ENCODE assay signal across 8 mouse cellular contexts in the genomic region with DNA sequence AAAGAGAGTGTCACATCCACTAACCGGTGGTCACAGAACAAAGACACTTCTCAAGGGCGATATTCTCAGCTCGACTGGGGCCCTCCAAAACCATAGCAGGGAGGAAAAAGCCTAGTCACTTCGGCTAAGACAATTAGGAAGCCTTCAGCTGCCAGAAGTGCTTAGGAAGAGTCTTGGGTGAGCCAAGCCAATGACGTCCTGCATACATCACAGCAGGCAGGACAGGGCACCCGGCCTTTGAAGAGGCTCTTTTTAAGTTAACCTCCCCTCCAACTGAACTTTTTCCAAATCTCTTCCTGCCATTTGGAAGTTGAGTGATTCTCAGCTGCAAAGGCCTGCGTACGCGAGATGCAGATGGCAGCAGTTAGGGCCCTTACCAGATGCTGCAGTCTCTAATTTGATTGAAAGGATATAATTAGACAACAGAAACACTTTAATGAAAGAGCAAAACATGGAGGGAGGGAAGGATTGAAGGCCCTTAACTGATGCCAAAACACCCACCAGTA. TPM values are rescaled to one million over a fixed set of nuclear protein-coding genes. Genes with fewer than 3 reads are reported as not detected.
DNase-seq lines count a peak whose midpoint lies in the region; ATAC-seq and TF ChIP-seq lines count a peak whose summit lies in the region.
"Had no signal": no experiment of that assay in that cellular context is flagged by ENCODE, and none has a peak within 500 bp of the region (broad histone marks: within the 10 kb centered on the region; RNA-seq: fewer than 3 reads in every experiment).

No protein-coding gene starts in this region.

- 30% methylated on average over 9 of the region's 9 CpGs for WGBS in embryonic facial prominence, embryonic 14.5 days
- 30% methylated on average over 9 of the region's 9 CpGs for WGBS in hindbrain, embryonic 13.5 days

- H3K4me1 ChIP-seq in embryonic facial prominence, embryonic 14.5 days (ENCODE audit: control insufficient read depth, insufficient read depth, low read length) = peaks cover 64% of the 10 kb centered on the region
- H3K4me1 ChIP-seq in hindbrain, embryonic 13.5 days (replicated peaks) = peaks cover 45% of the 10 kb centered on the region

- no peaks in the 10 kb centered on the region for H3K36me3 ChIP-seq in embryonic facial prominence, embryonic 14.5 days (ENCODE audit: control insufficient read depth, insufficient read depth, low read length)
- no peaks in the 10 kb centered on the region for H3K36me3 ChIP-seq in hindbrain, embryonic 13.5 days

- H3K4me2 ChIP-seq in embryonic facial prominence, embryonic 14.5 days (ENCODE audit: low read depth, low read length) = no peak overlapping the region
- H3K4me2 ChIP-seq in hindbrain, embryonic 13.5 days = no peak overlapping the region

- ATAC-seq in embryonic facial prominence, embryonic 14.5 days (ENCODE audit: low read depth) = peak; percentile 45
- ATAC-seq in hindbrain, embryonic 13.5 days (ENCODE audit: low FRiP score) = no peak
- no peak for ATAC-seq in cerebellum, adult (ENCODE audit: insufficient number of reproducible peaks, low FRiP score, low TSS enrichment)

- no peaks in the 10 kb centered on the region for H3K9me3 ChIP-seq in embryonic facial prominence, embryonic 14.5 days (ENCODE audit: control insufficient read depth, low read length)
- no peaks in the 10 kb centered on the region for H3K9me3 ChIP-seq in hindbrain, embryonic 13.5 days

- no peak overlapping the region for H3K4me3 ChIP-seq in layer of hippocampus, adult 2 months
- no peak overlapping the region for H3K4me3 ChIP-seq in embryonic facial prominence, embryonic 14.5 days (ENCODE audit: low read depth, low read length)
- no peak overlapping the region for H3K4me3 ChIP-seq in hindbrain, embryonic 13.5 days

- no peak overlapping the region for H3K9ac ChIP-seq in embryonic facial prominence, embryonic 14.5 days (ENCODE audit: low read depth, low read length)
- H3K9ac ChIP-seq in hindbrain, embryonic 13.5 days = no peak overlapping the region

- H3K27ac ChIP-seq in layer of hippocampus, adult 2 months = peak overlapping the region; percentile 72
- H3K27ac ChIP-seq in embryonic facial prominence, embryonic 14.5 days (replicated peaks; ENCODE audit: low read depth, low read length) = peak overlapping the region; percentile 80
- peak overlapping the region; percentile 64 for H3K27ac ChIP-seq in hindbrain, embryonic 13.5 days
- H3K27ac ChIP-seq: macrophage had no signal

- no peak for TF ChIP-seq CTCF in layer of hippocampus, adult 2 months (conservative IDR thresholded peaks at IDR 0.05)

- DNase-seq in layer of hippocampus, adult 2 months (ENCODE audit: low spot score in 2 of 2) = no peak
- no peak for DNase-seq in layer of hippocampus, postnatal 25 days (ENCODE audit: extremely low spot score in 1 of 2, low spot score in 1 of 2)
- peak; percentile 85 for DNase-seq in embryonic facial prominence, embryonic 14.5 days (ENCODE audit: low spot score)
- peak; percentile 90 for DNase-seq in retina, postnatal 1 day
- no peak for DNase-seq in thymus, postnatal 36 days

- no peaks in the 10 kb centered on the region for H3K27me3 ChIP-seq in embryonic facial prominence, embryonic 14.5 days (replicated peaks; ENCODE audit: control insufficient read depth, insufficient read depth, low read length)
- 0 out of 2 replicates have a peak, but pooled peaks cover 2% of the 10 kb centered on the region for H3K27me3 ChIP-seq in hindbrain, embryonic 13.5 days

RNA-seq across cellular contexts. Expression of gene Kremen1, which starts 5.8 kb away (rescaled TPM):
- total RNA-seq in layer of hippocampus, adult 2 months (2021) = 10 to 100 TPM; 14.7 to 14.8 TPM
- 10 to 100 TPM; 13.0 to 14.3 TPM for total RNA-seq in layer of hippocampus, postnatal 25 days (2021)
- polyA plus RNA-seq in embryonic facial prominence, embryonic 14.5 days (2014; fragmentation: Nextera tagmentation; extraction: Ambion mirVana) = 24.1 and 26.7 TPM in 2 replicates
- 6.5 and 7.5 TPM in 2 replicates for polyA plus RNA-seq in hindbrain, embryonic 13.5 days (2015; fragmentation: Nextera tagmentation; extraction: Ambion mirVana)

Comparison
In these comparisons a context has a peak if more than half of its experiments do, and no peak if none do; other contexts are left out.
1. DNase-seq: peak in embryonic facial prominence, embryonic 14.5 days (single experiment) and retina, postnatal 1 day (single experiment); none in layer of hippocampus, adult 2 months (0 of 2), layer of hippocampus, postnatal 25 days (0 of 2) and thymus, postnatal 36 days (0 of 2).
2. Peak in every context shown above with its lines, with median percentiles within 50 percentile points of each other: H3K27ac ChIP-seq.